Mouse (Mus musculus): ENCODE data around the gene Peli2. TPM values are rescaled to one million over a fixed set of nuclear protein-coding genes. Genes with fewer than 3 reads are reported as not detected.

Peli2 gene
- total RNA-seq, 2 experiments from 2014 or later = 12.5 to 14.7 TPM

DNA sequence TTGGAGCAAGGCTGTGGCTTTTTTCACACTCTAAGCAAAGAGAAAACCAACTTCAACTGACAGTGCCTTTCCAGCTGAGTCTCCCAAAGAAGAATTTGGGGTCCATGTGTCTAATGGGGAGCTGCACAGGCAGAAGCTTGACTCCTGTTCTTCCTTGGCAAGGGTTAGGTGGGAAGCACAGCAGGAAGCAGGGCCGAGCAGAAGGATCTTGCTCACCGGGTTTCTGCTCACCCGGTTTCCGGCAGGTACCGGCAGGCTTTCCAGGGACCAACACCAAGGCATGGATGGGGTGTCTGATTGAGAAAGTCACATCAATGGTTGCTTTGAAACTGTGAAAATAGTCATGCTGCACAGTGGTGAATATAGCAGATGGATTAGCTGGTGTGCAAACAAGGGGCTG lies 70.3 kb downstream of the Peli2 start:
- DNase-seq = no peak

DNA sequence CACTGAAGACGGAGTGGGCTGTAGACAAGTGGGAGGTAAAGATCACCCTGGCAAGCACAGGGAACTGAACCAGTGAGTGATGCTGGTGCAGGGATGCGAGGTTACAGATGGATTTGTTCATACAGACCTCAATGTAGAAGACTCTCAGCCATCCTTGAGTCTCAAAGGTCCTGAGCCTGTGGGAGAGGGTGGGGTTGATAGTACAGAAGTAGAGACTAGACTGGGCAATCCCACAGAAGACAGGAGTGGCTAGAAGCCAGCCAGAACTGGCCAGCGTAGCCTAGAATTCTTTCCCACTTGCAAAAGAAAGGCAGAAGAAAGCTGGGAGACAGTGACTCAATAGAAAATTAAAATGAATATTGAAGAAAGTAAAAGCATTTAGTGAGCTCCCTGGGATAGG lies 71.3 kb downstream of the Peli2 start:
- DNase-seq = peak; percentile 53

DNA sequence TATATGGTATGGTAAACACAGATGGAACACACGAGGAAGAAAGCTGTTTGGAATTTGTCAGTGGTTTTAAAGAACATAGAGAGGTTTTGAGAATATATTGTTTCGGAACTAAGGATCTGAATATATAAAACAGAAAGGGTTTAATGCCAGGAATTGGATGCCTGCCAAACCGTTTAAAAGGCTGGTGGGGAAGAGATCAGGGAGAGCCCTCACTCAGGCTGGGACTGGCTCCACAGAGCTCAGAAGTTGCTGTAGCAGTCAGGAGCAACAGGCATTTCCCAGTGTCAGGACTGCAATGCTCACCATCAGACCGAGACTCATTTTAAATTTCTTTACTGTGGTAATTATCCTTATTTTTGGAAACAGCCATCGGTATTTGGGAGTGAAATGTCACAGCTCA lies 76.2 kb downstream of the Peli2 start:
- no peak for DNase-seq

DNA sequence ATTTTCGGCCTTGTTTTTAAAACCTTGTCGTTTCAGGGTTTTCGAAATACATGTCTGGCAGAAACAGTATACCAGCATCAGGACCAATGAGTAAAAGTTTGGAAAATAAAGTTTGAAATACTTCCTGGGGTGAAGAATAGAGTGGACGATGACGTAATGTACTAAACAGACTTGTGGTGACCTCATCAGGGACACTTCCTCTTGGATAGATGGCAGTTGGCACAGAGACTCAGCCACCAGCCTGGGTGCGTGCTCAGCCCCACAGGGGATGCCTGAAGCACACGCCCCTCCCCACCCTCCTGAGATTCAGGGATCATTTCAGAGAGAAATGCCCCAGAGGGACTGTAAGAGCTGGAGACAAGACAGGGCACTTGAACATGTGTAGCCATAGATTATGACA lies 76.7 kb downstream of the Peli2 start:
- no peak for DNase-seq

DNA sequence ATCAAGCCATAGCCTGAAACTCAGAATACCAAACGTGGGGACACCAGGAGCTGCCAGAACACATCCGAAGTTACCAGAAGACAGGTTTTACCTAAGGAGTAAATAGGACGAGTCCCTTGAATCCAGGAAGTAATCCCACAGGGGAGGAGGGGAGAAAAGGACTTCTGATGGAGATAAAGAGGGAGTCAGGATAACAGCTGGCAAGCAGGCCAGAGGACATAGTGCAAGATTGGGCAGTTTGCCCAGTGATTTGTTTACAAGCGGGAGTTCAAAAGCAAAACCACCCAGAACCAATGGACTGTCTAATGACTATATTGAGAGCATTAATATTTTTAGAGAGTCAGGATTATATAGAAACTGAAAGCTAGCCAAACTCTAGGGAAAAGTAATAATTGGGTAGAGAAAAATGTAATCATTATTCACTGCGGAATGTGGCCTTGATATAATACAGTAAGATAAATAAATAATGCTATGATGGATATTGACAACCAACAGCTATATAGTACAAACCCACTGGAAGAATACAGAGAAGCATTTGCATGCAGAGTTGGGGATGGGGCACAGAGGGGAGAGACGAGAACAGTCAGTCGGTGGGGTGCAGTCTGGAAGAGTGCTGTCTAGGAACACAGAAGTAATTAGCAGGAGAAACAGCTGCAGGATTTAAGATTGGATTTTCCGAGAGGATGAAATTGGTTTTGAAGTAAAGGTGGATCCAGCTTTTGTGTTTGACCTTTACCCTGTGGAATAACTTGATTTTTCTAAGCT lies 77.7 kb downstream of the Peli2 start:
- no peak for DNase-seq

DNA sequence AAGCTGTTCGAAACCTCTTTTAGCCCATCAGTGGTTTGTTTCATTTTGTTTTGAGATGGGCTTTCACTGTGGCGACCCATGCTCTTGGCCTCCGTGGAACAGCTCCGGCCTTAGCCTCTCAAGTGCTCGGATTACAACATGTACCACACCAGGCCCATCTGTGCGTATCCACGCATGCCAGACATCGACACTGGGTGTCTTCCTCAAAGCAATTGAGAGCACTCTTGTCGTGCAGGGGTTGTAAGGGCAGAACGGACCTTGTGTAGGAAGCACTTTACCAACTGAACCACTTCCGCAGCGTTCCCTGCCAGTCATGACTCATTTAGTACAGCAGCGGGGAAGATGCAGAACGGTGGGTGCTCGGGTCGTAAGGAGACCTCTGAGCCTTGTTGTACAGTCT lies 78.3 kb downstream of the Peli2 start:
- DNase-seq = no peak

DNA sequence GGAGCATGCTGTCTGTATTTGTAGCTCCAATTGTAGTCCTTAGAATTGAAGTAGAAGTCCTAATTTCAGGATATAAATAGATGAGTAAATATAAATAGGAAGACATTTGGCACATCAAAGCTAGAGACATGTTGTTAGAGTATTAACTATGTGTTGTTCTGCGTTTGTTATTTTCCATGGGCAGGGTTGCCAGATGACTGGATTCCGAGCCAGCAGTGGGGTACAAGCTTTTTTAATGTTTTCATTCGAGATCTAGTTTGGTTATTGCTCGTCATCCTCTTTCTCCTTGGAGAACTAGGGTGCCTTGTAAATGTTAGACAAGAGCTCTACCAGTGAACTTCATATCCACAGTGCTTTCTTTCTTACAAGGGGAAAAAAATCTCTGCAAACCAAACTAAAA lies 78.9 kb downstream of the Peli2 start:
- DNase-seq = no peak

DNA sequence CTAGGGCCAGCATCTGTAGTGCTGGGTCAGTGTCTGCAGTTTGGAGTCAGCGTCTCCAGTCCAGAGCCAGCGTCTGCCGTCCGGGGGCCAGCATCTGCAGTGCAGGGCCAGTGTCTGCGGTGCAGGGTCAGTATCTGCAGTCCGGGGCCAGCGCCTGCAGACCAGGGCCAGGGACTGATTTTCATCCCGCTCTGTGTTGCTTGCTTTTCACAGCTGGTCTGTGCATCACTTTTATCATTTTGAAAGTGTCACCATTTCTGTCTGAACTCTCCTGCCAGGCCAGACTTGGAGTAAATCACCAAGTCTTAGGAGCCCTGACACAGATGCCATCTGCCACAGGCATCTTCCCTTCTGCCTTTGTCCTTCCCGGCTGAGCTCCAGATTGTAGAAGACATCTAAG lies 79.7 kb downstream of the Peli2 start:
- no peak for DNase-seq

DNA sequence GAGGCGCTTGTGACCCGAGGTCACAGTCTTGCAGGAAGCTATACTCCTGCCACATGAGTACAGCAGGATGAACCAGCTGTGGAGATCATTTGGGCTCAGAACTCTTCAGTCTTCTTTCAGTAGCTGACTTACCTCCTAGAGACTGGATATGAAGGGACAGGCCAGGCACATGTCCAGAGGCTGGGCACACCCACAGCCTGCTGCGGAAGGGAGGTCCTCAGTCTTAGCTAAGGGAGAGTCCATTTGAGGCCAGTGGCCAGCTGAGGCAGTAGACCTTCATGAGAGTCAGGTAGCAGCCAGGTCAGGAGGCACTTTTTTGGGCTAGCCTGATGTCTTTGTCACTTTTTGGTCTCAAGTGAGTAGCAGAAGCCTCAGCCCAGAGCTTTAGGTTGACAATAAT lies 80.2 kb downstream of the Peli2 start:
- DNase-seq = peak; percentile 40

DNA sequence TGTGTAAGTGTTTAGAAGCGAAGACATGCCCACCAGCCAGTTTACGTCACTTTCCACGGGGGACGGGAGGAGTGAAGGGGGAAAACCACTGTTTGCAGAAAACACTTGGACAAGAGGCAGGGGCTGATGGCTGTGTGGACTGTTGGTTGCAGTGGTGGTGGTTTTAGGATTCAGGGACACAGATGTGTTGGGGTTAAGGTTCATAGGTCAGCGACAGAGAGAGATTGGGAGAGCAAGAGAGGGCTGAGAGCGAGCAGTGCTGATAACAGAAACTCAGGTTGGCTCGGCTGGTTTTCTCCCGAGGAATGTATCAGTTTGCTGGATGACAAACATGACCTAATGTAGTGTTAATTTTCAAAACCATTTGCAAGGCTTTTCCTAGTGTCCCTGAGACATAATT lies 80.8 kb downstream of the Peli2 start:
- no peak for DNase-seq

DNA sequence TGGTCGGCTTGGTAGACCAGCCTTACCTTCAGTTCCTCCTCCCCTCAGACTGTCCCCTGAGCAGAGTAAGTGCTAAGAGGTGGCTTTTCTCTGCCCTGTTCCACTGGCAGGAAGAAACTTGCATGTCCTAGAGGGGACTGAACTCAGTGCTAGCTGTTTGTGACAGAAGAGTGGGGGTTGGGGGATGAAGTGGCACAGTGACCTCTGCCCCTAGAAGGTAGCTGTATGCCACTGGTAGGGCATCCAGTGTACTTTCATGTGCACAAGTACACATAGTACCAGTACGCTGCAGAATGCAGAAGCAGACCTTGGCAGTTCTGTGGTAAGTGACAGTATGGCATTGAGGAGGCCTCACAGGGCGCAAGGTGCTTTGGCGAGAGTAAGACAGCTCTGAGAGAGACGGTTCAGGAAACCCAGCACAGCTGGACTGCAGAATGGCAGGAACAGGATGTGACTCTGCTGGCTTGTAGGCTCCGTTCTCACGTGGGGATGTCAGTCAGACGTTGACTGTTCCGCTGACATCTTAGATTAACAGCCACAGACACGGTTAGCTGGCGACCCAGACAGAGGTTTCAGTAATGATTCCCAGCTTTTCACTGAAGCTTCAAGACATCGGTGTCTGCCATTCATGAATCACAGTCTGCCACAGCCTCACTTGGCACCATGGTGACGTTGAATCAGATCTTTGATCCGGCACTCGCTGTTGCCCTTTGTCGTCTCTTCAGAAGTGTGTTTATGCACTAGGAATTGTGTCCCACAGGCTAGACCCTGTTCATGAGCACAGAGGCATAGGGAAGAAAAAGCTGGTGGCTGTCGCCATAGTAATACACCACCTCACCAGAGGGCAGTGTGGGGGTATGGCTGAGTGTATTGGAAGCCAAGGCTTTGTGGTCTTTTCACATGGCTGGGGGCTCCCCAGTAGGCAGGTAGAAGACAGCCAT lies 81.7 kb downstream of the Peli2 start:
- no peak for DNase-seq

DNA sequence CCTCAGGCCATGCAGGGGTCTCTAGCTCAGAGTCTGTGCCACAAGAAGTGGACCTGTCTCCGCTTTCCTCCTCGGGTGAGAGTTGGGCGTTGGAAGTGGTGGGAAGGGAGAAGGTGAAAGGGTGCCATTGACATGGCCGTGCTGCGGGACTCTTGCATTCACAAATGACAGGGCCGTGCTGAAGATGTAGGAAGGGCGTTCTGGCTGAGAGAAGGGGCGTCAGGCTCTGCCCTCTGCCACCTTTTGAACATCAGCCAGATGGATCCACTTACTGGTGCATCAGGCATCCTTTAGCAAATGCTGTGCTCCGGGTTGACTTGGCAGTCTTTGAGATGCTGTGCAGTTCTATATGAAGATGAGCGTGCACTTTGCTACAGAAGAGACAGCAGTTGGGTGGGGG lies 84.4 kb downstream of the Peli2 start:
- DNase-seq = no peak

DNA sequence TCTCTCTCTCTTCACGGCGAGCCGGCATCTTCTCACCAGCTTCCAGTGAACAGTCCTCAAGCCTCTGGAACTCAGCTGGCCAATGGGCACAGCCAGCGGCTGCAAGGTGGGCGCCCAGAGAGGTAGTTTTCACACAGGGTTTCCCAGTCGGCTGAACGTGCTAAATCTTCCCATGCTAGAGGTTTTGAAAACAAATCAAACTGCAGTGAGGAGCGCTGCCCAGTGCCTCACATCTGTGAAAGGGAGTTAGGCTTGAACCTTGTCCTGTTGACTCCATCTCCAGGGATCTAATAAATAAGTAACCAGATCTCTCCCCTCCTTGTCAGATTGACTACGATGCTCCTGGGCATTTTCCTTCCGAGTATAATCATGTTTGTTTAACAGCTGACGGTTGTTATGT lies 85.0 kb downstream of the Peli2 start:
- no peak for DNase-seq

DNA sequence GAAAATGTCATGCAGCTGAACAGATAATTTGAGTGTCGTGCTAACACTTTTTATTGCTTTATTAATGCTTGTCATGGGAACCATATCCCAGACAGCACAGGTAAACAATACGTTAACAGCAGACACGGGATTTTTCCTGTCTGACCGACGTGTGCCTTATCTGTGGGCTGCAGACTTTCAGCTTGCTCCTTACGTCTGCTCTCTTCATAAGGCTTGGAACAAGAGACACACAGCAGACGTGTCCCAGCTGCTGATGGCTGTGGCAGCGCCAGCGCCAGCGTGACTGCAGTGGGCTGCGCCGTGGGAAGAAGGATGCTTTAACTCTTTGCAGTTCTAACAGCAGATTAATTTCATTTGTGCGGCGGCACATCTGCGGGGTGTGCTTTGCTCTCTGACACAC lies 86.5 kb downstream of the Peli2 start:
- no peak for DNase-seq

DNA sequence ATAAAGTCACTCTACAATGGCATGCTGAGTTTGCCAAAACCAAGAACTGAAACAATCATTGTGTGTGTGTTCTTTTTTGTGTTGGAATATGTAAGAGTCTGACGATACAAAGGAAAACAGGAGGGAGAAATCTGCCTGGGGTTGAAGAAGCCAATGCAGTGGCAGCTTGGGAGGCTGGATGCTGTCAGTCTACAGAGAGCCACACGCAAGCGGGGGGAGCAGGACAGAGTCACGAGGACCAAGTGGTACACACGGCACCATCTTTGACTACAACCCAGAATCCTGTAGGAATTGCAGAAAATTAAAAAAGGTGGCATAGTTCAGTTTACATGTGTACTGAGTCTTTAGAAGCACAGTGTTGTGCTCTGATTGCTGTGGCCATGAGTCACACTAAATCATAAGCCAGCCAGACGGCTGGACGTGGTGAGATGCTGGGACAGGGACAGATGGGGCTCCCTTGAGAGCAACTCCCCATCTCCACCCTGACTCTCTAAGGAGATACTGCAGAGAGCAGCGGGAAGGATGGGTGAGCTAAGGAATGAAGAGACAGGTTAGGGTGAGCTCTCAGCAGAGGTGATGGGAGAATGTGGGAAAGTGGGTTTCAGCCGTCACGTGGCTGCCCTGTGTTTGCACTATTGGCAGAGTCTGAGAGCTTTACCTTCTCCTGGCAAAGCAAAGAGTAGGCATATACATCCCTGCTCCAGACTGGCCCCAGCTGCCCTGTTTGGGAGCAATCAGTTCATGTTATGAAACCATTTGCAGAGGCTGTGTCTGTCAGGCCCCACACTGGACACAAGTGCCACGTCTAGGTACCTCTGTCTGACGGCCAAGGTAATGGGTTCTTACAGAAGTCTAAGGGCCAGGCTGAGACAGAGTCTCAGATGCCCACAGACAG lies 87.4 kb downstream of the Peli2 start:
- no peak for DNase-seq

DNA sequence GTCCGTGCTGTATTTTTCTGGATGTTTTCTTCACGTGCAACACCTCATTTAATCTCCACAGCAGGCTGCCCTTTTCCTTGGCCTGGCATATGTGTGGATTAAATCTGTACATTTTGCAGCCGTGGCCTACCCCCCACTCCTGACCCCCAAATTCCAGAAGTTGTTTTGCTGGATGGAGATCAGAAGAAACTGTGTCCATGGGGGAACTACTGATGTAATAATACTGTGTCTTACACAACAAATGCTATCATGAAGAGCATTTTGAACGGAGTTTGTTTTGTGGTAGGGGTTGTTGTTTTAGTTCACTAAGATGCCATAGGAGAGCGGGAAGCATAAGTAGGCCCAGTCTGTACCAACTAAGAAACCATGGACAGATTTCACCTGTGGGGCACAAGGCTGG lies 88.8 kb downstream of the Peli2 start:
- DNase-seq = no peak

DNA sequence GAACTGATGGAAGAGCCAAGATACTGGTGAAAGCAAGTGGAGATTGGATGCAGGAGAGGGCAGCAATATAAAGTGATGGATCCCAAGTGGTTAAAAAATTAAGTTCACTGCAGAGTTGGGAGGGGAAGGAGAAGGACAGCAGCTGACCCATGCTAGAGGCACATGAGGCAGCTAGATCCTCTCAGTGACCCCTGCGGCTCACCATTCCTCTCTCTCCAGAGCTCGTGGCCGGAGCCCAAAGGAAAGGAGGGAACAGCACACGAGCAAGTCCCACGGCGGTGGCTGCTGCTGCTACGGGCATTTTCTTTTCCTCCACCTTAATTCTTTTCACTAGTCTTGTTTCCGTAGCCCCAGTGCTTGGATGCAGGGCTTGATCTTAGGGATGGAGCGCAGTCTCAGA lies 89.5 kb downstream of the Peli2 start:
- no peak for DNase-seq

DNA sequence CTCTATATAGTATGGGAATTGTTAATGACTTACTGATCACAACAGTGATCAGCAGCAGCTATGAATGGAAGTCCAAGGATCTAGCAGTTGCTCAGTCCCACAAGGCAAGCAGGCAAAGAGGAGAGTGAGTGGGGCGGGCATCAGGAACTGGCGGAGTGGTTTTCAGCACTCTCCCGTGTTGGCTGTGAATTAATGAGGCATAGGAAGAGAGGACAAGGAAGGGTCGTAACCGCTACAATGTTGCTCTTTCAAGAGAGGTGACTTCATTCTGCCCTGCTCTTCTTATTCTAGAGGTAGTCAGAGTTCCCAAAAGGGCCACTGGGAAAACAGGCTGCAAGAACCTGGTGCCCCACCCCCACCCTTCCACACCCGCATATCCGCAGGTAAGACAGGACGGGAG lies 90.9 kb downstream of the Peli2 start:
- no peak for DNase-seq

DNA sequence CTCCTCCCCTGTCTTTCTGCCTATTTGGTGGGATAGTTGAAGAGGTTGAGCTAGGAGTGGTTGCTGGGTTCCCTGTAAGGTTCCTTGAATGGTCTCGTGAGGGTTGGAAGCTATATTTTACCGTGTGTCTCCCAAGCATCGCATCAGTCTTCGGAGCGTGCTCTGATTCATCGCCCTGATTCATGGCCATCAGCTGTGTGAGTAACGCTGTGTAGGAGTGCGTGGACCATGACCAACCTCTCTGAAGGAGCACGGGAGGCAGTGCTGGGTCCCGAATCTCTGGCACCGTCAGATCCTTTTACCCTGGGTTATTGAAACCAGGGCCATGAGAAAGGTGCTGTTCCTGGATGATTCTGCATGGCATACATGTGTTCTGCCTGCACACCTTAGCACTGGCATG lies 92.2 kb downstream of the Peli2 start:
- DNase-seq = no peak

DNA sequence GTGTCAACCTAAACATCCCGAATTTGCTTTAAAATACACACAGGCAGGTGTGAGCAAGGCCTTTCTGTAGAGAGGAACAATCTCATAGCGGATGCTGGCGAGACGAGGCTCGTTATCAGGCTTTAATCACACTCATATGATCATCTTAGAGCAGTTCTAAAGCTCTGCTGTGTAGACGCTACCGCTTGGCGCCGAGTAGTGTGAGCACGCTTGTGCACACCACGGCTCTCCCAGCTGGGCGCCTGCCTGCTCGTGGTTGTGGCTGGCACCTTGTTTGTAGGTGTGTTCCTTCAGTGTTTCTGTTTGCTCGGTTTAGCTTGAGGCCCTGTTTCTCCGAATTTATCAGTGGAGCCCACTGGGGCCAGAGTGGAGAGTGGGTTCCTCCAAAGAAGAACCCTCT lies 93.0 kb downstream of the Peli2 start:
- DNase-seq = no peak

DNA sequence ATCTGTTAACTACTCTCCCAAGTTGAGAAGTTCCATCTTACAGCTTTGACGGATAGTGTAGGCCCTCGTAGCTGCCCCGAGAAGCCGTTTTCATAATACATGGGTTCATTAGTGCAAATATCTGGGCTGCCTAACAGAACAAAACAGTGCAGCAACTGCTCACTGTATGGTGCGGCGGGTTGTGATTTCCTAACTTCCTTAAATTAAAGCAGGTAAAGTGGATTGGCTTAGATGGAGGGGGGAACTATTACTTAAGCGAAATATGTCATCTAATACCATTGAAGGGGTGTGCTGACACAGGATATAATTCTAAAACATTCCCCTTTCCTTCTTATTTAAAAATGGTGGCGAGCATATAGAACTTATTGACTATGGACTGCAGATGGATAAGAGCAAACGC lies 101.4 kb downstream of the Peli2 start:
- no peak for DNase-seq

DNA sequence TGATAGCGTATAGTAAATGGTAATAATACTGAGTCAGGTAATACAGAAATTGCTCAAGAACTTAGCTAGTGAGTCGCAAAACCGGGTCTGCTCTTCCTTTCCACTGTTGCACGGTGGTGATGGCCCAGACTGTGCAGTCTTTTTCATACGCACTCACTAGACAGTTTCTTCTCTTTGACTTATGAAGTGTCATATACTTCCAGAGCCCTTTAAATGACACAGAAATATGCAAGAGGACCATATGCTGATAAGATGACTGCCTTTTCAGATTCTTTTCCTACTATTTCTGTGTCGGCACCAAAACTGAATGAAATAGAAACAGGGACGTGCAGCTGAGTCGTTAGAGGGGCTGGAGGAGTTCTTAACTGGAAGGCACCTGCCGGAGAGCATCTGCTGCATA lies 102.1 kb downstream of the Peli2 start:
- no peak for DNase-seq

DNA sequence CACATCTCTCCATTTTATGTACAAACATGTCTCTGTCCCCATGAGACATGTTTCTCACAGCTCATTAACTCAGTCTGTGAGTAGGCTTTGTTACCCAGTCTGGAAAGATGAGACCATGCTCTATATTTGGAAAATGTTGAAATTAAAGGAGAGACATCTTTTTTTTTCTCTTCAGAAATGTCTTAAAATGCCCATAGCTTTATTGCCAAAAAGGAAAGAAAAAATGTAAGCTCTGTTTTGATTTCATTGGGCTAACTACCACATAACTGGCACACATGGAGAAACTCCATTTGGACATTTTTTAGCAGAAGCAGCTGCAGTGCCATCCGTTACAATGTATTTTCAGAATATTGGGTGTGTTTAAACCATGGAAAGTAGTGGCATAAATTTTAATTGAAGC lies 103.6 kb downstream of the Peli2 start:
- DNase-seq = no peak

All from gastrocnemius, postnatal 25 days (tissue).